Comparison of ENCODE assay signal across 24 mouse cellular contexts in genomic region chr14:30024387-30024786, GRCm38 (mm10). TPM values are rescaled to one million over a fixed set of nuclear protein-coding genes. Genes with fewer than 3 reads are reported as not detected.
A peak's percentile ranks its signal among the peaks of the same experiment; 100 is the strongest.
DNase-seq lines count a peak whose midpoint lies in the region; ATAC-seq and TF ChIP-seq lines count a peak whose summit lies in the region.
"Had no signal": no experiment of that assay in that cellular context is flagged by ENCODE, and none has a peak within 500 bp of the region (broad histone marks: within the 10 kb centered on the region; RNA-seq: fewer than 3 reads in every experiment).

No protein-coding gene starts in this region.

- TF ChIP-seq CTCF in liver, postnatal 0 days (IDR thresholded peaks at IDR 0.05; ENCODE audit: low read depth): no peak
- no peak for TF ChIP-seq CTCF in MEL (IDR thresholded peaks at IDR 0.05 in 2 of 3, conservative IDR thresholded peaks at IDR 0.05 in 1 of 3; ENCODE audit: control insufficient read depth in 1 of 3, insufficient read depth in 1 of 3, low read depth in 2 of 3, low read length in 3 of 3, poor library complexity in 1 of 3, severe bottlenecking in 1 of 3)

- no peak for TF ChIP-seq EP300 in liver, postnatal 0 days (IDR thresholded peaks at IDR 0.05; ENCODE audit: low read depth)
- TF ChIP-seq EP300 in MEL (IDR thresholded peaks at IDR 0.05; ENCODE audit: low read depth in 1 of 2, low read length in 2 of 2): peak; percentile 40 to 68; a peak in 3 of 4 replicates

- H3K4me3 ChIP-seq in liver, postnatal 0 days (ENCODE audit: low read depth, low read length): 0 out of 2 replicates have a peak overlapping the region, but pooled peaks have one; percentile 7
- H3K4me3 ChIP-seq in liver, embryonic 11.5 days (ENCODE audit: low read depth, low read length): no peak overlapping the region
- H3K4me3 ChIP-seq in MEL (ENCODE audit: control insufficient read depth in 1 of 2, insufficient read depth in 1 of 2, low read depth in 2 of 2, low read length in 2 of 2): peak overlapping the region in 1 of 2 experiments; percentile 58; a peak in 1 of 4 replicates
- H3K4me3 ChIP-seq: gastrocnemius, adult 2 months; megakaryocyte, embryonic 14.5 days; midbrain, embryonic 15.5 days had no signal

- no peak overlapping the region for H3K4me2 ChIP-seq in liver, postnatal 0 days (ENCODE audit: low read depth, low read length)
- no peak overlapping the region for H3K4me2 ChIP-seq in liver, embryonic 11.5 days
- H3K4me2 ChIP-seq: midbrain, embryonic 15.5 days had no signal

- H3K79me2 ChIP-seq in MEL (ENCODE audit: control insufficient read depth, insufficient read depth, low read length, poor library complexity): no peaks in the 10 kb centered on the region

- DNase-seq in liver, postnatal 0 days: no peak
- DNase-seq in liver, embryonic 11.5 days (ENCODE audit: low spot score): no peak
- DNase-seq in MEL (ENCODE audit: low read depth, low spot score): peak; percentile 46
- DNase-seq in naive thymus-derived CD4-positive, alpha-beta T cell, adult 2 months (ENCODE audit: low read depth): peak; percentile 80
- DNase-seq in gastrocnemius, postnatal 36 days: no peak
- DNase-seq in gastrocnemius, postnatal 14 days: no peak
- DNase-seq: adrenal gland, postnatal 25 days; cerebellum, adult 18-20 months; cerebellum, postnatal 25 days; gastrocnemius, adult 2 months; heart, adult 18-20 months; heart, postnatal 36 days; kidney, adult 2 months; kidney, postnatal 4 days; layer of hippocampus, adult 9-11 months; right cerebral cortex, postnatal 25 days had no signal

- H3K9ac ChIP-seq in liver, postnatal 0 days (replicated peaks): peak overlapping the region; percentile 41; the same call in 1 of the 2 replicates
- H3K9ac ChIP-seq in liver, embryonic 11.5 days (ENCODE audit: low read depth, low read length): no peak overlapping the region
- H3K9ac ChIP-seq in MEL (ENCODE audit: control insufficient read depth, low read depth, low read length, poor library complexity, severe bottlenecking): no peak overlapping the region
- H3K9ac ChIP-seq: liver, embryonic 14.5 days; midbrain, embryonic 15.5 days had no signal

- no peaks in the 10 kb centered on the region for H3K36me3 ChIP-seq in liver, postnatal 0 days (replicated peaks; ENCODE audit: insufficient read depth, low read length)
- no peaks in the 10 kb centered on the region for H3K36me3 ChIP-seq in liver, embryonic 11.5 days (ENCODE audit: control insufficient read depth, insufficient read depth, low read length)
- H3K36me3 ChIP-seq in MEL (ENCODE audit: control insufficient read depth in 1 of 2, insufficient read depth in 2 of 2, low read length in 2 of 2): peaks cover 0 to 6% of the 10 kb centered on the region in 2 experiments; a peak in 2 of 4 replicates
- H3K36me3 ChIP-seq: midbrain, embryonic 15.5 days had no signal

- intact Hi-C loops in gastrocnemius, postnatal 36 days (cut with DNase I): no loop called here
- intact Hi-C loops in gastrocnemius, postnatal 14 days (cut with DNase I; ENCODE audit: low total_unique reads): no loop called here

- ATAC-seq in liver, postnatal 0 days: no peak
- no peak for ATAC-seq in liver, embryonic 11.5 days (replicated peaks; ENCODE audit: low FRiP score)
- peak; percentile 47 to 55; a peak in 2 of 4 replicates for ATAC-seq in hematopoietic stem cell, adult 5-6 weeks (replicated peaks in 1 of 2; ENCODE audit: insufficient read depth in 1 of 2, low FRiP score in 2 of 2, low TSS enrichment in 1 of 2, low read depth in 1 of 2, poor library complexity in 2 of 2, severe bottlenecking in 2 of 2)
- ATAC-seq: midbrain, embryonic 15.5 days; Patski had no signal

- H3K27ac ChIP-seq in liver, postnatal 0 days (ENCODE audit: low read depth): peak overlapping the region; percentile 62
- no peak overlapping the region for H3K27ac ChIP-seq in liver, embryonic 11.5 days (ENCODE audit: low read depth, low read length)
- H3K27ac ChIP-seq in MEL (ENCODE audit: control insufficient read depth, low read depth, low read length): no peak overlapping the region; the same call in 1 of the 2 replicates
- H3K27ac ChIP-seq: gastrocnemius, adult 2 months; liver, embryonic 14.5 days; midbrain, embryonic 15.5 days had no signal

- H3K9me3 ChIP-seq in liver, postnatal 0 days (ENCODE audit: low read length): no peaks in the 10 kb centered on the region
- no peaks in the 10 kb centered on the region for H3K9me3 ChIP-seq in liver, embryonic 11.5 days (ENCODE audit: control insufficient read depth, low read length)
- no peaks in the 10 kb centered on the region for H3K9me3 ChIP-seq in MEL (replicated peaks; ENCODE audit: insufficient read depth, low read length)
- H3K9me3 ChIP-seq: megakaryocyte, embryonic 14.5 days; midbrain, embryonic 15.5 days had no signal

- no peaks in the 10 kb centered on the region for H3K27me3 ChIP-seq in liver, postnatal 0 days (ENCODE audit: insufficient read depth, low read length)
- H3K27me3 ChIP-seq in liver, embryonic 11.5 days (replicated peaks; ENCODE audit: control insufficient read depth, insufficient read depth, low read length): no peaks in the 10 kb centered on the region
- H3K27me3 ChIP-seq in MEL (ENCODE audit: control insufficient read depth in 1 of 2, insufficient read depth in 2 of 2, low read length in 2 of 2): no peaks in the 10 kb centered on the region
- H3K27me3 ChIP-seq: midbrain, embryonic 15.5 days; Patski had no signal

- TF ChIP-seq POLR2A in MEL (IDR thresholded peaks at IDR 0.05; ENCODE audit: control insufficient read depth in 1 of 2, insufficient read depth in 1 of 2, low read depth in 1 of 2, low read length in 2 of 2, poor library complexity in 1 of 2): no peak

- no peak for TF ChIP-seq RAD21 in MEL (IDR thresholded peaks at IDR 0.05; ENCODE audit: low read depth, low read length)

- peaks cover 5% of the 10 kb centered on the region for H3K4me1 ChIP-seq in liver, postnatal 0 days (ENCODE audit: insufficient read depth)
- H3K4me1 ChIP-seq in liver, embryonic 11.5 days (replicated peaks; ENCODE audit: control insufficient read depth, insufficient read depth, low read length): no peaks in the 10 kb centered on the region
- H3K4me1 ChIP-seq in MEL (ENCODE audit: control insufficient read depth in 1 of 2, insufficient read depth in 2 of 2, low read length in 2 of 2): peaks cover 3 to 6% of the 10 kb centered on the region in 2 experiments; a peak in 3 of 4 replicates
- H3K4me1 ChIP-seq: megakaryocyte, embryonic 14.5 days; midbrain, embryonic 15.5 days had no signal

- WGBS in liver, postnatal 0 days (ENCODE audit: insufficient replicate concordance): 21% methylated on average over 7 of the region's 7 CpGs
- 32% methylated on average over 7 of the region's 7 CpGs for WGBS in liver, embryonic 11.5 days

TF ChIP-seq in MEL, 35 proteins besides CTCF, POLR2A, EP300 and RAD21 (continues in another document):
- TF ChIP-seq NELFE (IDR thresholded peaks at IDR 0.05; ENCODE audit: low read depth, low read length) (no peak), BHLHE40 (IDR thresholded peaks at IDR 0.05; ENCODE audit: borderline replicate concordance, low read depth, low read length) (0 out of 2 replicates have a peak, but pooled peaks have one; percentile 20), ETS1 (IDR thresholded peaks at IDR 0.05; ENCODE audit: low read depth, low read length) (no peak; the same call in 1 of the 2 replicates), MXI1 (IDR thresholded peaks at IDR 0.05; ENCODE audit: low read depth, low read length) (peak; percentile 42; the same call in 1 of the 2 replicates), TCF12 (IDR thresholded peaks at IDR 0.05; ENCODE audit: low read depth, low read length) (peak; percentile 70; the same call in 1 of the 2 replicates), MEF2A (IDR thresholded peaks at IDR 0.05; ENCODE audit: extremely low read depth, insufficient replicate concordance, low read depth, low read length, poor library complexity, severe bottlenecking) (no peak)

RNA-seq across cellular contexts. Expression of gene Chdh, which starts 15.6 kb away (rescaled TPM):
- 4.5 and 6.2 TPM in 2 replicates for polyA plus RNA-seq in liver, postnatal 0 days (2015; fragmentation: Nextera tagmentation; extraction: Ambion mirVana)
- polyA plus RNA-seq in liver, embryonic 11.5 days (2014; fragmentation: Nextera tagmentation; extraction: Ambion mirVana): 0.15 and 0.22 TPM in 2 replicates
- total RNA-seq in MEL (2012; rRNA removed): not detected in 2 replicates
- not detected for polyA plus RNA-seq in MEL (2012; ENCODE audit: insufficient read depth in 1 of 2, insufficient read length in 2 of 2, low read depth in 1 of 2, low replicate concordance in 2 of 2, missing spikeins in 1 of 2)
- total RNA-seq in hematopoietic stem cell, adult 5-6 weeks (2017): 10.5 and 14.8 TPM in 2 replicates
- under 1 TPM; 0.15 to 0.30 TPM for total RNA-seq in gastrocnemius, postnatal 36 days (2021)
- total RNA-seq in gastrocnemius, postnatal 14 days (2021): under 1 TPM; 0.20 to 0.49 TPM
- polyA plus RNA-seq: forebrain, embryonic 11.5 days; limb, embryonic 11.5 days had no signal

RNA-seq across cellular contexts. Expression of gene Il17rb, which starts 15.7 kb away (rescaled TPM):
- 6.2 and 7.1 TPM in 2 replicates for polyA plus RNA-seq in liver, postnatal 0 days (2015; fragmentation: Nextera tagmentation; extraction: Ambion mirVana)
- polyA plus RNA-seq in liver, embryonic 11.5 days (2014; fragmentation: Nextera tagmentation; extraction: Ambion mirVana): 1.0 and 1.1 TPM in 2 replicates
- total RNA-seq in MEL (2012; rRNA removed): 0.08 and 0.10 TPM in 2 replicates
- polyA plus RNA-seq in MEL (2012; ENCODE audit: insufficient read depth in 1 of 2, insufficient read length in 2 of 2, low read depth in 1 of 2, low replicate concordance in 2 of 2, missing spikeins in 1 of 2): under 1 TPM in 1 of 2 experiments, not detected in 1; 0.13 TPM
- total RNA-seq in hematopoietic stem cell, adult 5-6 weeks (2017): 3.4 and 3.6 TPM in 2 replicates
- total RNA-seq in gastrocnemius, postnatal 36 days (2021): not detected
- under 1 TPM in 1 of 2 experiments, not detected in 1; 0.10 TPM for total RNA-seq in gastrocnemius, postnatal 14 days (2021)
- total RNA-seq: gastrocnemius, adult 2 months; heart, postnatal 36 days; neutrophil, adult 5-6 weeks had no signal

RNA-seq across cellular contexts. Expression of gene Actr8, which starts 46.2 kb away (rescaled TPM):
- 15.0 and 15.6 TPM in 2 replicates for polyA plus RNA-seq in liver, postnatal 0 days (2015; fragmentation: Nextera tagmentation; extraction: Ambion mirVana)
- polyA plus RNA-seq in liver, embryonic 11.5 days (2014; fragmentation: Nextera tagmentation; extraction: Ambion mirVana): 46.7 and 56.3 TPM in 2 replicates
- total RNA-seq in MEL (2012; rRNA removed): 34.7 and 36.4 TPM in 2 replicates
- 10 to 100 TPM in 1 of 2 experiments, not detected in 1; 31.0 TPM for polyA plus RNA-seq in MEL (2012; ENCODE audit: insufficient read depth in 1 of 2, insufficient read length in 2 of 2, low read depth in 1 of 2, low replicate concordance in 2 of 2, missing spikeins in 1 of 2)
- 38.1 and 40.5 TPM in 2 replicates for total RNA-seq in hematopoietic stem cell, adult 5-6 weeks (2017)
- total RNA-seq in gastrocnemius, postnatal 36 days (2021): 10 to 100 TPM; 30.3 to 30.6 TPM
- total RNA-seq in gastrocnemius, postnatal 14 days (2021): 10 to 100 TPM; 24.1 to 29.7 TPM

RNA-seq across cellular contexts. Expression of gene Selenok, which starts 56.3 kb away (rescaled TPM):
- 150 and 157 TPM in 2 replicates for polyA plus RNA-seq in liver, postnatal 0 days (2015; fragmentation: Nextera tagmentation; extraction: Ambion mirVana)
- polyA plus RNA-seq in liver, embryonic 11.5 days (2014; fragmentation: Nextera tagmentation; extraction: Ambion mirVana): 151 and 162 TPM in 2 replicates
- 49.8 and 55.9 TPM in 2 replicates for total RNA-seq in MEL (2012; rRNA removed)
- polyA plus RNA-seq in MEL (2012; ENCODE audit: insufficient read depth in 1 of 2, insufficient read length in 2 of 2, low read depth in 1 of 2, low replicate concordance in 2 of 2, missing spikeins in 1 of 2): 10 to 100 TPM in 1 of 2 experiments, not detected in 1; 71.1 TPM
- 309 and 371 TPM in 2 replicates for total RNA-seq in hematopoietic stem cell, adult 5-6 weeks (2017)
- 10 to 100 TPM; 63.0 to 63.3 TPM for total RNA-seq in gastrocnemius, postnatal 36 days (2021)
- total RNA-seq in gastrocnemius, postnatal 14 days (2021): 10 to 100 TPM; 55.1 to 60.3 TPM

Comparison
In these comparisons a context has a peak if more than half of its experiments do, and no peak if none do; other contexts are left out.
1. ATAC-seq: peak in hematopoietic stem cell, adult 5-6 weeks (2 of 2); none in liver, postnatal 0 days (single experiment) and liver, embryonic 11.5 days (single experiment).
2. DNase-seq: peak in MEL (single experiment) and naive thymus-derived CD4-positive, alpha-beta T cell, adult 2 months (single experiment); none in liver, postnatal 0 days (single experiment), liver, embryonic 11.5 days (single experiment), gastrocnemius, postnatal 36 days (0 of 2) and gastrocnemius, postnatal 14 days (single experiment).